In genomic region chr5:132542381-132543020, GRCm38 (mm10) we compare ENCODE assay signal across 8 mouse cellular contexts. TPM values are rescaled to one million over a fixed set of nuclear protein-coding genes. Genes with fewer than 3 reads are reported as not detected.
A peak's percentile ranks its signal among the peaks of the same experiment; 100 is the strongest.
DNase-seq lines count a peak whose midpoint lies in the region; ATAC-seq lines count a peak whose summit lies in the region.

No protein-coding gene starts in this region.

- peak; percentile 14 for DNase-seq in gastrocnemius, postnatal 14 days
- no peak for DNase-seq in gastrocnemius, postnatal 25 days
- peak; percentile 1 for DNase-seq in T-cell, adult 2 months (ENCODE audit: low spot score)
- peak; percentile 56 for DNase-seq in embryonic facial prominence, embryonic 10.5 days (ENCODE audit: low spot score)
- DNase-seq in heart, postnatal 10 days = peak; percentile 40 to 48
- peak; percentile 72 for DNase-seq in limb, embryonic 11.5 days (ENCODE audit: low spot score)

- intact Hi-C loops in gastrocnemius, postnatal 14 days (cut with DNase I; ENCODE audit: low total_unique reads) = no loop called here
- intact Hi-C loops in heart, postnatal 10 days (cut with DNase I) = loop anchor here (1.0 to 5.0 kb wide), 4 partner anchors 50 to 312 kb away; no protein-coding TSS in a partner anchor

- ATAC-seq in limb, embryonic 11.5 days (ENCODE audit: insufficient number of reproducible peaks, low FRiP score, low TSS enrichment, low read depth) = no peak
- ATAC-seq in neural tube, embryonic 13.5 days (ENCODE audit: low read depth) = peak; percentile 10
- ATAC-seq in monocyte, adult 5-6 weeks (replicated peaks; ENCODE audit: insufficient number of reproducible peaks, low FRiP score, low TSS enrichment, poor library complexity, severe bottlenecking) = no peak

- peaks cover 37% of the 10 kb centered on the region for H3K4me1 ChIP-seq in embryonic facial prominence, embryonic 10.5 days
- peaks cover 12% of the 10 kb centered on the region for H3K4me1 ChIP-seq in limb, embryonic 11.5 days (ENCODE audit: control insufficient read depth, insufficient read depth, low read length)
- H3K4me1 ChIP-seq in neural tube, embryonic 13.5 days (replicated peaks) = peaks cover 41% of the 10 kb centered on the region

- peak overlapping the region; percentile 95 for H3K27ac ChIP-seq in embryonic facial prominence, embryonic 10.5 days (replicated peaks)
- H3K27ac ChIP-seq in limb, embryonic 11.5 days (replicated peaks; ENCODE audit: low read depth, low read length) = peak overlapping the region; percentile 88
- peak overlapping the region; percentile 95 for H3K27ac ChIP-seq in neural tube, embryonic 13.5 days (replicated peaks)

- under 1% methylated on average over 28 of the region's 28 CpGs for WGBS in embryonic facial prominence, embryonic 10.5 days
- under 1% methylated on average over 28 of the region's 28 CpGs for WGBS in limb, embryonic 11.5 days
- WGBS in neural tube, embryonic 13.5 days = under 1% methylated on average over 28 of the region's 28 CpGs

- H3K4me2 ChIP-seq in limb, embryonic 11.5 days (ENCODE audit: low read depth, severe bottlenecking) = peak overlapping the region; percentile 78
- H3K4me2 ChIP-seq in neural tube, embryonic 13.5 days = peak overlapping the region; percentile 75

- no peaks in the 10 kb centered on the region for H3K36me3 ChIP-seq in embryonic facial prominence, embryonic 10.5 days (replicated peaks)
- no peaks in the 10 kb centered on the region for H3K36me3 ChIP-seq in limb, embryonic 11.5 days (ENCODE audit: control insufficient read depth, insufficient read depth, low read length)
- no peaks in the 10 kb centered on the region for H3K36me3 ChIP-seq in neural tube, embryonic 13.5 days

- H3K27me3 ChIP-seq in embryonic facial prominence, embryonic 10.5 days (replicated peaks; ENCODE audit: low read depth, poor library complexity, severe bottlenecking) = peaks cover 23% of the 10 kb centered on the region
- H3K27me3 ChIP-seq in limb, embryonic 11.5 days (ENCODE audit: control insufficient read depth, insufficient read depth, low read length) = no peaks in the 10 kb centered on the region
- peaks cover 4% of the 10 kb centered on the region; the same call in 1 of the 2 replicates for H3K27me3 ChIP-seq in neural tube, embryonic 13.5 days

- H3K4me3 ChIP-seq in embryonic facial prominence, embryonic 10.5 days = peak overlapping the region; percentile 79
- H3K4me3 ChIP-seq in limb, embryonic 11.5 days (ENCODE audit: low read depth, low read length) = peak overlapping the region; percentile 83
- H3K4me3 ChIP-seq in neural tube, embryonic 13.5 days = peak overlapping the region; percentile 71

- H3K9me3 ChIP-seq in embryonic facial prominence, embryonic 10.5 days = no peaks in the 10 kb centered on the region
- H3K9me3 ChIP-seq in limb, embryonic 11.5 days (ENCODE audit: control insufficient read depth, low read length) = no peaks in the 10 kb centered on the region
- H3K9me3 ChIP-seq in neural tube, embryonic 13.5 days = no peaks in the 10 kb centered on the region

- peak overlapping the region; percentile 90 for H3K9ac ChIP-seq in limb, embryonic 11.5 days (ENCODE audit: low read length)
- H3K9ac ChIP-seq in neural tube, embryonic 13.5 days = peak overlapping the region; percentile 89

RNA-seq across cellular contexts. Expression of gene Auts2, which starts 0.6 kb away (rescaled TPM):
- 10 to 100 TPM; 19.4 to 30.5 TPM for total RNA-seq in gastrocnemius, postnatal 14 days (2021)
- 10 to 100 TPM; 13.4 to 35.1 TPM for total RNA-seq in gastrocnemius, postnatal 25 days (2021)
- 45.6 and 50.0 TPM in 2 replicates for polyA plus RNA-seq in embryonic facial prominence, embryonic 10.5 days (2016; fragmentation: Nextera tagmentation; extraction: Ambion mirVana)
- total RNA-seq in heart, postnatal 10 days (2021) = 10 to 100 TPM; 40.8 to 53.0 TPM
- polyA plus RNA-seq in limb, embryonic 11.5 days (2014; fragmentation: Nextera tagmentation; extraction: Ambion mirVana) = 53.4 and 62.0 TPM in 2 replicates
- 72.6 and 82.2 TPM in 2 replicates for polyA plus RNA-seq in neural tube, embryonic 13.5 days (2015; fragmentation: Nextera tagmentation; extraction: Ambion mirVana)
- not detected in 3 replicates for total RNA-seq in monocyte, adult 5-6 weeks (2017)

Comparison
In these comparisons a context has a peak if more than half of its experiments do, and no peak if none do; other contexts are left out.
1. RNA of gene Auts2, which starts 0.6 kb away (total RNA-seq): 40.8 to 53.0 TPM in heart, postnatal 10 days, 13.4 to 35.1 TPM in gastrocnemius, postnatal 25 days and 19.4 to 30.5 TPM in gastrocnemius, postnatal 14 days; not detected in monocyte, adult 5-6 weeks; every median in the first group is over 10 times any median in the second.
2. Peak in every context shown above with its lines, with median percentiles within 50 percentile points of each other: H3K27ac ChIP-seq and H3K4me3 ChIP-seq.